Mouse (Mus musculus) erythroblast, embryonic 14.5 days (primary cell): ENCODE measurements around the gene Lgr5.

Experiments
- GATA1 ChIP-seq: IDR thresholded peaks from 2 replicates; pipeline ENCODE4 v1.6.1; 2012; ENCODE audit warnings: low read length, inconsistent platforms, mixed read lengths
- TAL1 ChIP-seq: IDR thresholded peaks from 3 replicates; pipeline ENCODE4 v1.6.1; 2012; ENCODE audit warnings: low read length, inconsistent platforms, mixed read lengths

GRCm38 (mm10) chr10:115571317-115571716 lies 16.3 kb downstream of the Lgr5 start:
- TF ChIP-seq TAL1 (no peak), GATA1 (no peak)
